Mouse (Mus musculus): ENCODE data around the gene Mgat1. TPM values are rescaled to one million over a fixed set of nuclear protein-coding genes. Genes with fewer than 3 reads are reported as not detected.

Gene Mgat1
- polyA plus RNA-seq, 1 experiment from 2014 or later: 31.1 TPM

GRCm38 (mm10) chr11:49203771-49204497 is 40.1 kb upstream of the Mgat1 start:
- H3K4me2 ChIP-seq (replicated peaks): peak overlapping the region; percentile 95
- peak overlapping the region; percentile 98 for H3K27ac ChIP-seq
- no peaks in the 10 kb centered on the region for H3K27me3 ChIP-seq (ENCODE audit: control insufficient read depth, insufficient read depth, low read length)
- peak overlapping the region; percentile 90 for H3K4me3 ChIP-seq (replicated peaks; ENCODE audit: low read length)
- peaks cover 25% of the 10 kb centered on the region for H3K4me1 ChIP-seq (replicated peaks; ENCODE audit: control insufficient read depth, insufficient read depth, low read length)
- under 1% methylated on average over 24 of the region's 24 CpGs for WGBS
- H3K9me3 ChIP-seq (ENCODE audit: control insufficient read depth, low read length): no peaks in the 10 kb centered on the region
- DNase-seq (ENCODE audit: low spot score): peak; percentile 62
- ATAC-seq (ENCODE audit: low FRiP score): peak; percentile 81
- H3K9ac ChIP-seq: peak overlapping the region; percentile 97
- peaks cover 6% of the 10 kb centered on the region for H3K36me3 ChIP-seq (replicated peaks; ENCODE audit: control insufficient read depth, insufficient read depth)

- no peak for DNase-seq (ENCODE audit: low spot score)
- WGBS: 84% methylated on average over 6 of the region's 6 CpGs
- no peak for ATAC-seq (ENCODE audit: low FRiP score)
- Histone ChIP-seq H3K4me1 (replicated peaks; ENCODE audit: control insufficient read depth, insufficient read depth, low read length) (peaks cover 33% of the 10 kb centered on the region), H3K4me2 (replicated peaks) (peak overlapping the region; percentile 95), H3K36me3 (replicated peaks; ENCODE audit: control insufficient read depth, insufficient read depth) (peaks cover 6% of the 10 kb centered on the region), H3K27ac (no peak overlapping the region), H3K4me3 (replicated peaks; ENCODE audit: low read length) (peak overlapping the region; percentile 90), H3K9ac (peak overlapping the region; percentile 97; the same call in 1 of the 2 replicates), H3K9me3 (ENCODE audit: control insufficient read depth, low read length) (no peaks in the 10 kb centered on the region), H3K27me3 (ENCODE audit: control insufficient read depth, insufficient read depth, low read length) (no peaks in the 10 kb centered on the region)
These were observed 38.9 kb upstream of the Mgat1 start for GRCm38 (mm10) chr11:49205080-49205590.

GRCm38 (mm10) chr11:49207495-49207894 is 36.5 kb upstream of the Mgat1 start:
- no peak for ATAC-seq (ENCODE audit: low FRiP score)
- Histone ChIP-seq H3K27me3 (ENCODE audit: control insufficient read depth, insufficient read depth, low read length) (no peaks in the 10 kb centered on the region), H3K9me3 (ENCODE audit: control insufficient read depth, low read length) (no peaks in the 10 kb centered on the region), H3K36me3 (replicated peaks; ENCODE audit: control insufficient read depth, insufficient read depth) (peaks cover 6% of the 10 kb centered on the region), H3K9ac (no peak overlapping the region), H3K27ac (no peak overlapping the region), H3K4me2 (replicated peaks) (no peak overlapping the region), H3K4me1 (replicated peaks; ENCODE audit: control insufficient read depth, insufficient read depth, low read length) (peaks cover 27% of the 10 kb centered on the region), H3K4me3 (replicated peaks; ENCODE audit: low read length) (no peak overlapping the region)
- WGBS: 96% methylated on average over 1 of the region's 1 CpGs
- no peak for DNase-seq (ENCODE audit: low spot score)

- no peak for ATAC-seq (ENCODE audit: low FRiP score)
- H3K27ac ChIP-seq: no peak overlapping the region
- H3K36me3 ChIP-seq (replicated peaks; ENCODE audit: control insufficient read depth, insufficient read depth): peaks cover 42% of the 10 kb centered on the region
- no peak overlapping the region for H3K9ac ChIP-seq
- no peaks in the 10 kb centered on the region for H3K27me3 ChIP-seq (ENCODE audit: control insufficient read depth, insufficient read depth, low read length)
- no peak for DNase-seq (ENCODE audit: low spot score)
- H3K4me3 ChIP-seq (replicated peaks; ENCODE audit: low read length): no peak overlapping the region
- 0 out of 2 replicates have a peak, but pooled peaks cover 11% of the 10 kb centered on the region for H3K4me1 ChIP-seq (replicated peaks; ENCODE audit: control insufficient read depth, insufficient read depth, low read length)
- no peaks in the 10 kb centered on the region for H3K9me3 ChIP-seq (ENCODE audit: control insufficient read depth, low read length)
- no peak overlapping the region for H3K4me2 ChIP-seq (replicated peaks)
These were observed 31.4 kb upstream of the Mgat1 start for GRCm38 (mm10) chr11:49212577-49212976.

GRCm38 (mm10) chr11:49213505-49213904 is 30.5 kb upstream of the Mgat1 start:
- Histone ChIP-seq H3K27ac (no peak overlapping the region), H3K36me3 (replicated peaks; ENCODE audit: control insufficient read depth, insufficient read depth) (peaks cover 43% of the 10 kb centered on the region), H3K4me2 (replicated peaks) (no peak overlapping the region), H3K9ac (no peak overlapping the region), H3K4me1 (replicated peaks; ENCODE audit: control insufficient read depth, insufficient read depth, low read length) (0 out of 2 replicates have a peak, but pooled peaks cover 8% of the 10 kb centered on the region), H3K4me3 (replicated peaks; ENCODE audit: low read length) (no peak overlapping the region), H3K27me3 (ENCODE audit: control insufficient read depth, insufficient read depth, low read length) (no peaks in the 10 kb centered on the region), H3K9me3 (ENCODE audit: control insufficient read depth, low read length) (no peaks in the 10 kb centered on the region)
- DNase-seq (ENCODE audit: low spot score): no peak
- WGBS: 100% methylated on average over 1 of the region's 1 CpGs
- ATAC-seq (ENCODE audit: low FRiP score): no peak

GRCm38 (mm10) chr11:49219271-49219670 is 24.7 kb upstream of the Mgat1 start:
- Histone ChIP-seq H3K4me3 (replicated peaks; ENCODE audit: low read length) (no peak overlapping the region), H3K36me3 (replicated peaks; ENCODE audit: control insufficient read depth, insufficient read depth) (peaks cover 46% of the 10 kb centered on the region), H3K9ac (no peak overlapping the region), H3K27me3 (ENCODE audit: control insufficient read depth, insufficient read depth, low read length) (no peaks in the 10 kb centered on the region), H3K4me2 (replicated peaks) (no peak overlapping the region), H3K9me3 (ENCODE audit: control insufficient read depth, low read length) (no peaks in the 10 kb centered on the region), H3K27ac (no peak overlapping the region), H3K4me1 (replicated peaks; ENCODE audit: control insufficient read depth, insufficient read depth, low read length) (no peaks in the 10 kb centered on the region)
- DNase-seq (ENCODE audit: low spot score) (no peak), ATAC-seq (ENCODE audit: low FRiP score) (no peak)
- 94% methylated on average over 2 of the region's 2 CpGs for WGBS

GRCm38 (mm10) chr11:49224455-49224854 is 19.5 kb upstream of the Mgat1 start:
- Histone ChIP-seq H3K27ac (no peak overlapping the region), H3K4me1 (replicated peaks; ENCODE audit: control insufficient read depth, insufficient read depth, low read length) (no peaks in the 10 kb centered on the region), H3K4me3 (replicated peaks; ENCODE audit: low read length) (no peak overlapping the region), H3K27me3 (ENCODE audit: control insufficient read depth, insufficient read depth, low read length) (no peaks in the 10 kb centered on the region), H3K9me3 (ENCODE audit: control insufficient read depth, low read length) (no peaks in the 10 kb centered on the region), H3K9ac (no peak overlapping the region), H3K36me3 (replicated peaks; ENCODE audit: control insufficient read depth, insufficient read depth) (0 out of 2 replicates have a peak, but pooled peaks cover 8% of the 10 kb centered on the region), H3K4me2 (replicated peaks) (no peak overlapping the region)
- DNase-seq (ENCODE audit: low spot score) (no peak), ATAC-seq (ENCODE audit: low FRiP score) (no peak)
- 58% methylated on average over 1 of the region's 1 CpGs for WGBS

GRCm38 (mm10) chr11:49232781-49233180 is 11.2 kb upstream of the Mgat1 start:
- no peak overlapping the region for H3K4me3 ChIP-seq (replicated peaks; ENCODE audit: low read length)
- H3K9ac ChIP-seq: no peak overlapping the region
- no peak for DNase-seq (ENCODE audit: low spot score)
- H3K27ac ChIP-seq: no peak overlapping the region
- H3K36me3 ChIP-seq (replicated peaks; ENCODE audit: control insufficient read depth, insufficient read depth): no peaks in the 10 kb centered on the region
- H3K9me3 ChIP-seq (ENCODE audit: control insufficient read depth, low read length): no peaks in the 10 kb centered on the region
- WGBS: 79% methylated on average over 3 of the region's 3 CpGs
- H3K27me3 ChIP-seq (ENCODE audit: control insufficient read depth, insufficient read depth, low read length): no peaks in the 10 kb centered on the region
- H3K4me1 ChIP-seq (replicated peaks; ENCODE audit: control insufficient read depth, insufficient read depth, low read length): no peaks in the 10 kb centered on the region
- no peak for ATAC-seq (ENCODE audit: low FRiP score)
- no peak overlapping the region for H3K4me2 ChIP-seq (replicated peaks)

- ATAC-seq (ENCODE audit: low FRiP score) (no peak), DNase-seq (ENCODE audit: low spot score) (no peak)
- no peaks in the 10 kb centered on the region for H3K36me3 ChIP-seq (replicated peaks; ENCODE audit: control insufficient read depth, insufficient read depth)
- no peak overlapping the region for H3K9ac ChIP-seq
- H3K4me1 ChIP-seq (replicated peaks; ENCODE audit: control insufficient read depth, insufficient read depth, low read length): no peaks in the 10 kb centered on the region
- no peak overlapping the region for H3K4me2 ChIP-seq (replicated peaks)
- no peak overlapping the region for H3K27ac ChIP-seq
- H3K9me3 ChIP-seq (ENCODE audit: control insufficient read depth, low read length): no peaks in the 10 kb centered on the region
- no peak overlapping the region for H3K4me3 ChIP-seq (replicated peaks; ENCODE audit: low read length)
- H3K27me3 ChIP-seq (ENCODE audit: control insufficient read depth, insufficient read depth, low read length): no peaks in the 10 kb centered on the region
- WGBS: 72% methylated on average over 3 of the region's 3 CpGs
These were observed 8.4 kb upstream of the Mgat1 start for GRCm38 (mm10) chr11:49235459-49236207.

Measured in hindbrain, embryonic 14.5 days (tissue).